Mouse (Mus musculus): ENCODE results near the gene Svbp. TPM values are rescaled to one million over a fixed set of nuclear protein-coding genes. Genes with fewer than 3 reads are reported as not detected.

Svbp gene
- polyA plus RNA-seq, 1 experiment from 2014 or later = 99.9 TPM

- no peaks in the 10 kb centered on the region for H3K4me1 ChIP-seq (ENCODE audit: insufficient read depth, low read depth, low read length)
- H3K4me2 ChIP-seq (replicated peaks; ENCODE audit: low read depth, low read length) = peak within 1 kb of the TSS; percentile 82
- peak within 1 kb of the TSS; percentile 70 for H3K9ac ChIP-seq (replicated peaks; ENCODE audit: low read depth)
- H3K36me3 ChIP-seq (ENCODE audit: insufficient read depth, low read length) = peaks cover 10% of the 10 kb centered on the region; the same call in 1 of the 2 replicates
- ATAC-seq = peak; percentile 100
- under 1% methylated on average over 38 of the region's 40 CpGs for WGBS
- no peaks in the 10 kb centered on the region for H3K27me3 ChIP-seq (replicated peaks; ENCODE audit: insufficient read depth, low read length)
- H3K4me3 ChIP-seq (ENCODE audit: low read depth, low read length) = peak within 1 kb of the TSS; percentile 73
- H3K27ac ChIP-seq (ENCODE audit: low read length) = peak within 1 kb of the TSS; percentile 55
- peak; percentile 99 for DNase-seq (ENCODE audit: low spot score)
- TF ChIP-seq EP300 (IDR thresholded peaks at IDR 0.05) (no peak), CTCF (IDR thresholded peaks at IDR 0.05) (no peak)
- H3K9me3 ChIP-seq (ENCODE audit: low read length) = no peaks in the 10 kb centered on the region
These were observed 21.2 kb upstream of the Svbp start, which contains the start of gene Zfp691 for GRCm38 (mm10) chr4:119173851-119174453. Zfp691 (minus strand) TSS chr4:119174195.

- H3K27ac ChIP-seq (ENCODE audit: low read length) = no peak overlapping the region
- no peaks in the 10 kb centered on the region for H3K4me1 ChIP-seq (ENCODE audit: insufficient read depth, low read depth, low read length)
- H3K27me3 ChIP-seq (replicated peaks; ENCODE audit: insufficient read depth, low read length) = no peaks in the 10 kb centered on the region
- no peak for ATAC-seq
- no peak overlapping the region for H3K4me2 ChIP-seq (replicated peaks; ENCODE audit: low read depth, low read length)
- TF ChIP-seq EP300 (IDR thresholded peaks at IDR 0.05) (no peak), CTCF (IDR thresholded peaks at IDR 0.05) (no peak)
- H3K9me3 ChIP-seq (ENCODE audit: low read length) = no peaks in the 10 kb centered on the region
- no peak overlapping the region for H3K4me3 ChIP-seq (ENCODE audit: low read depth, low read length)
- 70% methylated on average over 5 of the region's 5 CpGs for WGBS
- DNase-seq (ENCODE audit: low spot score) = peak; percentile 35
- no peak overlapping the region for H3K9ac ChIP-seq (replicated peaks; ENCODE audit: low read depth)
- H3K36me3 ChIP-seq (ENCODE audit: insufficient read depth, low read length) = no peaks in the 10 kb centered on the region
These were observed 17.4 kb upstream of the Svbp start for GRCm38 (mm10) chr4:119177702-119178101.

- Histone ChIP-seq H3K36me3 (ENCODE audit: insufficient read depth, low read length) (no peaks in the 10 kb centered on the region), H3K4me2 (replicated peaks; ENCODE audit: low read depth, low read length) (no peak overlapping the region), H3K4me3 (ENCODE audit: low read depth, low read length) (no peak overlapping the region), H3K27me3 (replicated peaks; ENCODE audit: insufficient read depth, low read length) (no peaks in the 10 kb centered on the region), H3K9ac (replicated peaks; ENCODE audit: low read depth) (no peak overlapping the region), H3K4me1 (ENCODE audit: insufficient read depth, low read depth, low read length) (no peaks in the 10 kb centered on the region), H3K9me3 (ENCODE audit: low read length) (no peaks in the 10 kb centered on the region), H3K27ac (ENCODE audit: low read length) (no peak overlapping the region)
- ATAC-seq (no peak), DNase-seq (ENCODE audit: low spot score) (peak; percentile 49)
- TF ChIP-seq CTCF (IDR thresholded peaks at IDR 0.05) (no peak), EP300 (IDR thresholded peaks at IDR 0.05) (no peak)
- WGBS = 40% methylated on average over 18 of the region's 18 CpGs
These were observed 16.8 kb upstream of the Svbp start for GRCm38 (mm10) chr4:119178331-119178730.

GRCm38 (mm10) chr4:119180133-119180707, 14.9 kb upstream of the Svbp start:
- Histone ChIP-seq H3K27ac (ENCODE audit: low read length) (no peak overlapping the region), H3K4me1 (ENCODE audit: insufficient read depth, low read depth, low read length) (no peaks in the 10 kb centered on the region), H3K27me3 (replicated peaks; ENCODE audit: insufficient read depth, low read length) (no peaks in the 10 kb centered on the region), H3K9me3 (ENCODE audit: low read length) (no peaks in the 10 kb centered on the region), H3K4me2 (replicated peaks; ENCODE audit: low read depth, low read length) (no peak overlapping the region), H3K9ac (replicated peaks; ENCODE audit: low read depth) (no peak overlapping the region), H3K4me3 (ENCODE audit: low read depth, low read length) (no peak overlapping the region), H3K36me3 (ENCODE audit: insufficient read depth, low read length) (no peaks in the 10 kb centered on the region)
- no peak for ATAC-seq
- TF ChIP-seq EP300 (IDR thresholded peaks at IDR 0.05) (no peak), CTCF (IDR thresholded peaks at IDR 0.05) (peak; percentile 43)
- 42% methylated on average over 4 of the region's 4 CpGs for WGBS
- DNase-seq (ENCODE audit: low spot score) = no peak

GRCm38 (mm10) chr4:119181456-119181855, 13.7 kb upstream of the Svbp start:
- Histone ChIP-seq H3K4me2 (replicated peaks; ENCODE audit: low read depth, low read length) (no peak overlapping the region), H3K9ac (replicated peaks; ENCODE audit: low read depth) (no peak overlapping the region), H3K27ac (ENCODE audit: low read length) (no peak overlapping the region), H3K9me3 (ENCODE audit: low read length) (no peaks in the 10 kb centered on the region), H3K4me1 (ENCODE audit: insufficient read depth, low read depth, low read length) (no peaks in the 10 kb centered on the region), H3K4me3 (ENCODE audit: low read depth, low read length) (no peak overlapping the region), H3K36me3 (ENCODE audit: insufficient read depth, low read length) (no peaks in the 10 kb centered on the region), H3K27me3 (replicated peaks; ENCODE audit: insufficient read depth, low read length) (no peaks in the 10 kb centered on the region)
- ATAC-seq = no peak
- TF ChIP-seq EP300 (IDR thresholded peaks at IDR 0.05) (no peak), CTCF (IDR thresholded peaks at IDR 0.05) (no peak)
- peak; percentile 32 for DNase-seq (ENCODE audit: low spot score)
- 71% methylated on average over 9 of the region's 9 CpGs for WGBS

GRCm38 (mm10) chr4:119183525-119183924, 11.6 kb upstream of the Svbp start:
- no peaks in the 10 kb centered on the region for H3K9me3 ChIP-seq (ENCODE audit: low read length)
- no peak for TF ChIP-seq EP300 (IDR thresholded peaks at IDR 0.05)
- no peak for TF ChIP-seq CTCF (IDR thresholded peaks at IDR 0.05)
- no peaks in the 10 kb centered on the region for H3K36me3 ChIP-seq (ENCODE audit: insufficient read depth, low read length)
- no peak for DNase-seq (ENCODE audit: low spot score)
- no peak overlapping the region for H3K4me2 ChIP-seq (replicated peaks; ENCODE audit: low read depth, low read length)
- H3K9ac ChIP-seq (replicated peaks; ENCODE audit: low read depth) = no peak overlapping the region
- H3K4me3 ChIP-seq (ENCODE audit: low read depth, low read length) = no peak overlapping the region
- H3K27me3 ChIP-seq (replicated peaks; ENCODE audit: insufficient read depth, low read length) = no peaks in the 10 kb centered on the region
- no peak for ATAC-seq
- no peaks in the 10 kb centered on the region for H3K4me1 ChIP-seq (ENCODE audit: insufficient read depth, low read depth, low read length)
- H3K27ac ChIP-seq (ENCODE audit: low read length) = no peak overlapping the region
- WGBS = 27% methylated on average over 1 of the region's 1 CpGs
